Mouse (Mus musculus) retina, adult 2 months (tissue): ENCODE results near the gene Ubqln4.
"Not testable (repeated sequence)": the region's sequence is repeated elsewhere in the genome, so short reads cannot be mapped to it uniquely, and the experiment has no call there.

Source experiments
- DNase-seq: peaks from one replicate; pipeline ENCODE4 v3.0.0-alpha.2; 2012; ENCODE audit warnings: low read depth, low spot score

Ubqln4 gene

DNA sequence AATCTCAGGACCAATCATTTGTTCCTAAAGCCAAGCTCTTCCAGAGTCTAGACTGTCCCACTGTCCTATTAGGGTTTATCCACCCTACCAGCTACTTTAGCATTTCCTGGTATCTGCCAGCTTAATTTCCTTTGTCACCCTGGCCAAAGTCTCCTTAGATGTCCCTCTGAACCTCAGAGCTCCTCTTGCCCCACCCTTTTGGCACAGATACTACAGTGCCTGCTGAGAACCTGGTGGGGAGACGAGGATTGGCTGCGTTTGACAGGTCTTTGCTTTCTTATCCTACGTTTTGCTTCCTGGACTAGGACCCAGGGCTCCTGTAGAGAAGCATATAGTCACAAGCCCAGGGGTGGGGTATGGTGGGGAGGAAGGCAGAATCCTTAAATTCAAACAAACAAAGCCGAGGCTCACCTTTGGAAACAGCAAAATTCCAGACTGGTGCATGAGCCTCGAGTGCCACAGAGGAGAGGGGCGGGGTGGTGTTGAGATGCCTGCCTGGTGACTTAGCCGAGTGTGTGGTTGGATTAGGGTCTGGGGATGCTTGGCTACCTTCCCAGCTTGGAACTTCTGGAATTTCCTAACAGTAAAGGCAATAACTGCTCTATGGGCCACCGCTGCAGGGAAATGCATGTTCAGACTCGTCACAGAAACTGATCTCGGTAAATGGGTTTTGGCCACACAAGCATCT, 40.5 kb downstream of the Ubqln4 start:
- no peak for DNase-seq

DNA sequence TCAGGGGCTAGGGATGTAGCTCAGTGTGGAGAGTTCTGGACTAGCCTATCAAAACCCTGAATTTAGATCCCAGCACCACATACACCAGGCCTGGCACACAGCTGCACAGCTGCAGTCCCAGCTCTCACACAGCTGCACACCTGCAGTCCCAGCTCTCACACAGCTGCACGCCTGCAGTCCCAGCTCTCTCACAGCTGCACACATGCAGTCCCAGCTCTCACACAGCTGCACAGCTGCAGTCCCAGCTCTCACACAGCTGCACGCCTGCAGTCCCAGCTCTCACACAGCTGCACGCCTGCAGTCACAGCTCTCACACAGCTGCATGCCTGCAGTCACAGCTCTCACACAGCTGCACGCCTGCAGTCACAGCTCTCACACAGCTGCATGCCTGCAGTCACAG, 43.0 kb downstream of the Ubqln4 start:
- DNase-seq, result not testable (repeated sequence)

- DNase-seq, result no peak
Observed at GRCm38 (mm10) chr3:88602466-88602865, 48.9 kb downstream of the Ubqln4 start.

GRCm38 (mm10) chr3:88603714-88604161, 50.2 kb downstream of the Ubqln4 start:
- no peak for DNase-seq

- no peak for DNase-seq
Observed at GRCm38 (mm10) chr3:88604863-88605262, 51.3 kb downstream of the Ubqln4 start.

DNA sequence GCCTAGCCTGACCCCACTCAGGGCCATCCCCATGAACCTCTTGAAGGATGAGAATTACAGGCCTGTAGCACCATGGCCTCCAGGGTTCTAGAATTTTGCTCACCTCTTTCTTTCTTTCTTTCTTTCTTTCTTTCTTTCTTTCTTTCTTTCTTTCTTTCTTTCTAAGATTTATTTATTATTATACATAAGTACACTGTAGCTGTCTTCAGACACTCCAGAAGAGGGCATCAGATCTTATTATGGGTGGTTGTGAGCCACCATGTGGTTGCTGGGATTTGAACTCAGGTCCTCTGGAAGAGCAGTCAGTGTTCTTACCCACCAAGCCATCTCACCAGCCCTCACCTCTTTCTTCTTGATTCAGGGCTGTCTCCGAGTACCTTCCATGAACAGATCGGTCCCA, 52.1 kb downstream of the Ubqln4 start, which contains the start of gene Arhgef2:
Gene Arhgef2, plus strand, starts transcription at position 301 of the 400 bp plus-strand sequence.
- not testable (repeated sequence) for DNase-seq

DNA sequence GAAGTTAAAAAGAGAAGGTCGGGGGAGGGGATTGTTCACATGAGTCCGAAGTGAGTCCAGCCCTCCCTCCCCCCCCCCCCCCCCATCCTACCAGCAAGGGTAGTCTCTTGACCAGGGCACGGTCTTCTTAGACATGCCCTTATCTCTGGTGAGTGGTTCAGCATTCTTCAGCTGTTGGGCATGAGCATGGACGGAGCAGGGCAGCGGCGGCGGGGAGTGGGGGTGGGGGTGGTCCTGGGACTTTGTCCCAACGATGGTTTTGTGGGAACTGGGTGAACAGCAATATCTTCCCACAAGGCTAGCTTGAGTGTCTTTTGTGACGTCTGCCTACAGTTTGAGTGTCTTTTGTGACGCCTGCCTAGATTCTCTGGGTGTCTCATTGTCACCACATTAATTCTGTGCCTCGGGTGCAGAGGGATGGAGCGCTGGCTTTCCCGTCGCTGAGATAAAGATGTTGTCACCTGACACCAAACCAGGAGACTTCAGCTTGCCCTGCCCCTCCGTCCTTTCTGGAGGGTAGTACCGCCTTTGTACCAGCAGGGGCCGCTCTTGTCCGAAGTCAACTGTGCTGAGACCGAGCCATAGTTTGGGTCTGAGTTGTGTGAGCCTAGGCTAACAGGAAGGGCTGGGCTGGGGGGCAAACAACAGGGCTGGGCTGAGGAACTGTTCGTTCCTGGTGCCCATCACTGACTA, 53.7 kb downstream of the Ubqln4 start:
- peak; percentile 66 for DNase-seq

- no peak for DNase-seq
Observed at GRCm38 (mm10) chr3:88607758-88608138, 54.2 kb downstream of the Ubqln4 start.

DNA sequence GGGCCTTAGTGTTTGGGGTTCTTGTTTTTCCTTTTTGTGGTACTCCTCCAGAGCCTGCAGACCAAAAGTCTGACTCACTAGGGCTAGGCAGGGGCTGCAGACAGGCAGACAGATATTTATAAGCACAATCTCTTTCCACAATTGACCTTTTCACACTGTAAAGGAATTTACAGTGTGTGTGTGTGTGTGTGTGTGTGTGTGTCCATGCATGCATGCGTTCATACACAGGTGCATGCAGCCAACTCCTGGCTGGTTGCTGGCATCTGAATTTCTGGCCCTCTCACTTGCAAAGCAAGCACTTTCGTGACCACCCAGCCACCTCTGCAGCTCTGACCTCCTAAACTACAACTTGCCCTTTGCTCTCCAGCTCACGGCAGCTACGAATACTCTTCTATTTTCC, 55.5 kb downstream of the Ubqln4 start:
- no peak for DNase-seq

DNA sequence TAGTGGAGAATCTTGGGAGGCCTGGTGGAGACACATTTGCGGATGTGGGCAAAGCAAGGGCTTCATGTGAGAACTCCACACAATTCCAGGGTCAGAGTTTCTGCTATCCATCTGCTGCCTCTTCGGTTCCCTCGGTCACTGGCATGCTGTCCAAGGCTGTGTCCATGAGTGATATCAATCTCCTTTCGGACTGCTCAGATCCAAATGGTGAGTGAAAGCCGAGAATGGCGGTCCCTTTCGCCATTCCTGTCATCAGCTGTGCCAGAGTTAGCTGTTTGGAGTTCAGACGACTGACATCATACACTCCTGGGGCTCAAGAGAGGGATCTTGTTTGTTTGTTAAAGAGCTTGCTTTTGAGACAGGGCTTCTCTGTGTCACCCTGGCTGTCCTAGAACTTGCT, 60.9 kb downstream of the Ubqln4 start:
- no peak for DNase-seq

GRCm38 (mm10) chr3:88615117-88615516, 61.6 kb downstream of the Ubqln4 start:
- DNase-seq, result no peak

DNA sequence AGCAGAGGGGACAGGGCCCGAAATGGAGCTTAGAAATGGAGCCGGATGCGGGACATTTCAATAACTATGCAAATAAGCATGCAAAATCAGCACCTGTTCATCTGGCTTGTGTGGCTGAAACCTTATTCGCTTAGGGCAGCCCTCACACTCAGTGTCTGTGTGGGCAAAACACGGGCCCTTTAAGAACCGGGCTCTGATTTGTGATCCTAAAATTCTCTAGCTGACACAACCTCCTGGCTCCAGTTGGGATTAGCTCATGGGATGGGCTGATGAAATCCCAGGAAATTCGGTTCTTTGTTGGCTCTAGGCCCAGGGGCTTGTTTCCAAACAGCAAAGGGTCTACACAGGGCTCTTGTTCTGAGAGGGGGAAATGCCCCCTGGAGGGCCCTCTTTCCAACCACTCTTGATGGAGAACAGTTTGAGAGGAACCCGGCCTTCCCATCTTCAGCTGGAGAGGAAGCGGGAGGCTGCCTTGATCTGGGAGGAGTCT, 62.4 kb downstream of the Ubqln4 start:
- no peak for DNase-seq

- no peak for DNase-seq
Observed at GRCm38 (mm10) chr3:88616951-88617500, 63.5 kb downstream of the Ubqln4 start.

- no peak for DNase-seq
Observed at GRCm38 (mm10) chr3:88618074-88618871, 64.7 kb downstream of the Ubqln4 start.
